Mouse (Mus musculus): ENCODE data around the gene Tob1.
A peak's percentile ranks its signal among the peaks of the same experiment; 100 is the strongest.

The Tob1 gene

GRCm38 (mm10) chr11:94231821-94232552 lies 20.7 kb downstream of the Tob1 start:
- DNase-seq = peak; percentile 62

- DNase-seq = peak; percentile 49
Measured at GRCm38 (mm10) chr11:94233405-94233804, 22.2 kb downstream of the Tob1 start.

GRCm38 (mm10) chr11:94234380-94234779 lies 23.1 kb downstream of the Tob1 start:
- peak; percentile 24 for DNase-seq

GRCm38 (mm10) chr11:94234857-94235256 lies 23.6 kb downstream of the Tob1 start:
- DNase-seq = no peak

GRCm38 (mm10) chr11:94236074-94236473 lies 24.8 kb downstream of the Tob1 start:
- peak; percentile 90 for DNase-seq

- DNase-seq = no peak
Measured at GRCm38 (mm10) chr11:94238786-94239185, 27.5 kb downstream of the Tob1 start.

- DNase-seq = no peak
Measured at GRCm38 (mm10) chr11:94239706-94240105, 28.5 kb downstream of the Tob1 start.

- no peak for DNase-seq
Measured at GRCm38 (mm10) chr11:94242760-94243421, 31.6 kb downstream of the Tob1 start.

- DNase-seq = no peak
Measured at GRCm38 (mm10) chr11:94243422-94244180, 32.3 kb downstream of the Tob1 start.

- DNase-seq = no peak
Measured at GRCm38 (mm10) chr11:94244385-94244784, 33.1 kb downstream of the Tob1 start.

GRCm38 (mm10) chr11:94245955-94246788 lies 34.9 kb downstream of the Tob1 start, which contains the start of gene Wfikkn2:
Wfikkn2 (minus strand) TSS chr11:94246005.
- DNase-seq = no peak

GRCm38 (mm10) chr11:94246789-94247061 lies 35.5 kb downstream of the Tob1 start:
- DNase-seq = no peak

- DNase-seq = no peak
Measured at GRCm38 (mm10) chr11:94253156-94253555, 41.9 kb downstream of the Tob1 start.

- no peak for DNase-seq
Measured at GRCm38 (mm10) chr11:94253691-94254090, 42.4 kb downstream of the Tob1 start.

- DNase-seq = no peak
Measured at GRCm38 (mm10) chr11:94255733-94256132, 44.5 kb downstream of the Tob1 start.

- DNase-seq = no peak
Measured at GRCm38 (mm10) chr11:94257987-94258386, 46.7 kb downstream of the Tob1 start.

GRCm38 (mm10) chr11:94259814-94260213 lies 48.6 kb downstream of the Tob1 start:
- no peak for DNase-seq

GRCm38 (mm10) chr11:94261585-94262370 lies 50.5 kb downstream of the Tob1 start:
- DNase-seq = no peak
